Mouse (Mus musculus): ENCODE measurements around the gene Smim15. TPM values are rescaled to one million over a fixed set of nuclear protein-coding genes. Genes with fewer than 3 reads are reported as not detected.

The Smim15 gene
- polyA plus RNA-seq, 1 experiment from 2014 or later = 66.2 TPM

GRCm38 (mm10) chr13:108095617-108096016, 51.4 kb downstream of the Smim15 start:
- Histone ChIP-seq H3K4me2 (replicated peaks; ENCODE audit: low read depth, low read length) (no peak overlapping the region), H3K27me3 (ENCODE audit: control insufficient read depth, insufficient read depth, low read length) (no peaks in the 10 kb centered on the region), H3K4me3 (ENCODE audit: low read depth, low read length) (no peak overlapping the region), H3K9me3 (ENCODE audit: control insufficient read depth, low read length) (no peaks in the 10 kb centered on the region), H3K36me3 (ENCODE audit: control insufficient read depth, insufficient read depth, low read length) (no peaks in the 10 kb centered on the region), H3K27ac (ENCODE audit: low read depth, low read length) (no peak overlapping the region), H3K9ac (ENCODE audit: low read depth, low read length) (no peak overlapping the region), H3K4me1 (replicated peaks; ENCODE audit: control insufficient read depth, insufficient read depth, low read length) (no peaks in the 10 kb centered on the region)
- 81% methylated on average over 7 of the region's 7 CpGs for WGBS
- no peak for ATAC-seq (ENCODE audit: low FRiP score)
- no peak for DNase-seq (ENCODE audit: low spot score)

- Histone ChIP-seq H3K4me2 (replicated peaks; ENCODE audit: low read depth, low read length) (no peak overlapping the region), H3K36me3 (ENCODE audit: control insufficient read depth, insufficient read depth, low read length) (no peaks in the 10 kb centered on the region), H3K9me3 (ENCODE audit: control insufficient read depth, low read length) (no peaks in the 10 kb centered on the region), H3K27me3 (ENCODE audit: control insufficient read depth, insufficient read depth, low read length) (no peaks in the 10 kb centered on the region), H3K9ac (ENCODE audit: low read depth, low read length) (no peak overlapping the region), H3K27ac (ENCODE audit: low read depth, low read length) (no peak overlapping the region), H3K4me1 (replicated peaks; ENCODE audit: control insufficient read depth, insufficient read depth, low read length) (no peaks in the 10 kb centered on the region), H3K4me3 (ENCODE audit: low read depth, low read length) (no peak overlapping the region)
- DNase-seq (ENCODE audit: low spot score) = no peak
- no peak for ATAC-seq (ENCODE audit: low FRiP score)
- WGBS = 82% methylated on average over 7 of the region's 7 CpGs
Observed at GRCm38 (mm10) chr13:108096446-108096845, 52.2 kb downstream of the Smim15 start.

Other genes starting within 250 kb of the Smim15 start
- gene Ndufaf2, start 114.2 kb downstream of the Smim15 start, polyA plus RNA-seq (2014; fragmentation: Nextera tagmentation; extraction: Ambion mirVana) = 84.7 and 87.6 TPM in 2 replicates
- gene Ercc8, start 114.3 kb downstream of the Smim15 start, polyA plus RNA-seq (2014; fragmentation: Nextera tagmentation; extraction: Ambion mirVana) = 24.5 and 27.2 TPM in 2 replicates
- 1.0 and 1.3 TPM in 2 replicates for gene Elovl7, start 170.0 kb downstream of the Smim15 start, polyA plus RNA-seq (2014; fragmentation: Nextera tagmentation; extraction: Ambion mirVana)

Data from hindbrain, embryonic 11.5 days (tissue).